Mouse (Mus musculus): Measurements from ENCODE around the gene Mrpl18. TPM values are rescaled to one million over a fixed set of nuclear protein-coding genes. Genes with fewer than 3 reads are reported as not detected.
A peak's percentile ranks its signal among the peaks of the same experiment; 100 is the strongest.
"Not testable (repeated sequence)": the region's sequence is repeated elsewhere in the genome, so short reads cannot be mapped to it uniquely, and the experiment has no call there.

The Mrpl18 gene
- total and polyA plus RNA-seq, 2 experiments from 2014 or later, result 45.7 to 104 TPM

DNA sequence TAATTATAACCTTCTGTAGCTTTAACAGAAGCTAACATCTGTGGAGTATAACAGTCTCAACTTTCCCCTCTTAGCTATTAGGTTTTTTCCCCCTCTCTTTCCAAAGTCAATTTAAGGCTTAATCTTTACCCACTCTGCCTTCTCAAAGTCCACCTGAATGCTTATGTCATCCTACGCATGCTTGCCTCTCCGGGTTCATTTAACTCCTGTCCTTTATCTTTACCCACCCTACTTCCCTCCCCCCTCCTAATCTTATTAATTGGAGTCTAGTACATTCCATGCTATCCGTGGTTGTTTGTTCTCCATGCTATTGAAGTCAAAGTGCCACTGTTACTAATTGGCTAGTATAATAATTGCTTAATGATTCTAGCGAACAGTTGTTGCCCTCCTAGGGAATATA, 19.6 kb upstream of the Mrpl18 start:
- DNase-seq (no peak), ATAC-seq (no peak)
- Histone ChIP-seq H3K4me3 (ENCODE audit: low read depth, low read length) (no peak overlapping the region), H3K36me3 (ENCODE audit: insufficient read depth) (no peaks in the 10 kb centered on the region), H3K9me3 (ENCODE audit: low read length) (no peaks in the 10 kb centered on the region), H3K9ac (no peak overlapping the region), H3K27me3 (ENCODE audit: insufficient read depth, low read length) (no peaks in the 10 kb centered on the region), H3K4me2 (ENCODE audit: low read depth) (no peak overlapping the region), H3K4me1 (ENCODE audit: insufficient read depth) (no peaks in the 10 kb centered on the region), H3K27ac (ENCODE audit: low read depth, low read length) (no peak overlapping the region)
- WGBS, result 14% methylated on average over 4 of the region's 4 CpGs
- TF ChIP-seq CTCF (IDR thresholded peaks at IDR 0.05; ENCODE audit: low read depth), result no peak

GRCm38 (mm10) chr17:12931576-12931975, 15.4 kb upstream of the Mrpl18 start:
- H3K27me3 ChIP-seq (ENCODE audit: insufficient read depth, low read length); H3K9ac ChIP-seq; DNase-seq; ATAC-seq; H3K9me3 ChIP-seq (ENCODE audit: low read length); H3K27ac ChIP-seq (ENCODE audit: low read depth, low read length); H3K36me3 ChIP-seq (ENCODE audit: insufficient read depth); H3K4me1 ChIP-seq (ENCODE audit: insufficient read depth); H3K4me2 ChIP-seq (ENCODE audit: low read depth); H3K4me3 ChIP-seq (ENCODE audit: low read depth, low read length): not testable (repeated sequence)
- 88% methylated on average over 5 of the region's 5 CpGs for WGBS

DNA sequence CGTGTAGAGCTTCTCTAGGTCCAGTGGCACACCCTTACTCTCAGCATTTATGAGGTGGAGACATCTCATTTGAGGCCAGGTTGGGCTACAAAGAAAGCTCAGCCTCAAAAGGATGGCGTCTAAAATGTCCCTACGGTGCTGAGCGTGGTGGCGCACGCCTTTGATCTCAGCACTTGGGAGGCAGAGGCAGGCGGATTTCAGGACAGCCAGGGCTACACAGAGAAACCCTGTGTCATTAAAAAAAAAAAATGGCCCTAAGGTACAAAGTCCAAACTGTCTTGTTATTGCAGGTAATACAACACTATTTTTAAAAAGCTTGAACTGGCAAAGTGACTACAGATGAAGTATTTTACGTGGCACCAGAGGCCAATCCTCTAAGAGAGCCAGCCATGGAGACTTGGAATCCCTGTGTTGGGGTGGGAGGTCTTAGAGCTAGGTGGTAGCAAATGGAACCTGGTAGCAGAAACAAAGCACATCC, 9.6 kb upstream of the Mrpl18 start:
- no peak for DNase-seq
- H3K4me2 ChIP-seq (ENCODE audit: low read depth), result no peak overlapping the region
- no peak for ATAC-seq
- TF ChIP-seq CTCF (IDR thresholded peaks at IDR 0.05; ENCODE audit: low read depth), result no peak
- H3K4me1 ChIP-seq (ENCODE audit: insufficient read depth), result no peaks in the 10 kb centered on the region
- no peak overlapping the region for H3K4me3 ChIP-seq (ENCODE audit: low read depth, low read length)
- 87% methylated on average over 8 of the region's 8 CpGs for WGBS
- no peak overlapping the region for H3K27ac ChIP-seq (ENCODE audit: low read depth, low read length)
- no peaks in the 10 kb centered on the region for H3K27me3 ChIP-seq (ENCODE audit: insufficient read depth, low read length)
- H3K9me3 ChIP-seq (ENCODE audit: low read length), result no peaks in the 10 kb centered on the region
- peaks cover 53% of the 10 kb centered on the region for H3K36me3 ChIP-seq (ENCODE audit: insufficient read depth)
- no peak overlapping the region for H3K9ac ChIP-seq

DNA sequence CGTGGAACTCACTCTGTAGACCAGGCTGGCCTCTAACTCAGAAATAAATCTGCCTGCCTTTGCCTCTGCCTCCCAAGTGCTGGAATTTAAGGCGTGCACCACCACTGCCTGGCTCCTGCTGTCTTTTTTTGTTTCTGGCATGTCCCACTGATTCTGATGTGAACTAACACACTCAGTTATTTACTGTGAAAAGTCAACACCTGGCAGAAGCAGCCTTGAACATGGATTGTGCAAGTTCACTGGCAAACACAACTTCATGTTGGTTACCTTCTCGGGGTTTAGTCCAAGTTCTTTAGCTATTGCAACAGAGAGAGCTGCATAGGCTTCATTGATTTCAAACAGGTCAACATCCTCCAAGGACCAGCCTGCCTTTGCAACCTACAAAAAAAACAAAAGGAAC, 8.9 kb upstream of the Mrpl18 start:
- no peaks in the 10 kb centered on the region for H3K27me3 ChIP-seq (ENCODE audit: insufficient read depth, low read length)
- no peak overlapping the region for H3K9ac ChIP-seq
- H3K4me3 ChIP-seq (ENCODE audit: low read depth, low read length), result no peak overlapping the region
- ATAC-seq (no peak), DNase-seq (no peak)
- H3K4me1 ChIP-seq (ENCODE audit: insufficient read depth), result no peaks in the 10 kb centered on the region
- no peak for TF ChIP-seq CTCF (IDR thresholded peaks at IDR 0.05; ENCODE audit: low read depth)
- H3K27ac ChIP-seq (ENCODE audit: low read depth, low read length), result no peak overlapping the region
- WGBS, result 93% methylated on average over 3 of the region's 3 CpGs
- H3K4me2 ChIP-seq (ENCODE audit: low read depth), result no peak overlapping the region
- H3K9me3 ChIP-seq (ENCODE audit: low read length), result no peaks in the 10 kb centered on the region
- peaks cover 60% of the 10 kb centered on the region for H3K36me3 ChIP-seq (ENCODE audit: insufficient read depth)

DNA sequence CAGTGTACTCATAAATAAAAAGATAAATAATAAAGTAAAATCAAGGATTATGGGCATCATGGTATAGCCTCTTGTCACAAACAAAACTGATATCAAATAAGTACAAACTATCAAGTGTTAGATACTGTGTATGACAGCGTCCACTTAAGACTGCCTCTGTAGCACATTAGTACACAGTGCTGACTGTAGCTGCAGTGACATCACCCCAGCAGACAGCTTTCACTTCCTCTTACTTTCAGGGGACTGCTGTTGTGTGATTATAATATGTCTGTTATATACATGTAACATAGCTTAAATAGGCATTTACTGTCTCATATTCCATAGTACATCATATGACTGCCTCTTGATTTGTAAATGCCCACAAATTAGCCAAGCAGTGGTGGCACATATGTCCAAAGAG, 4.9 kb upstream of the Mrpl18 start:
- ATAC-seq, result no peak
- 88% methylated on average over 1 of the region's 1 CpGs for WGBS

DNA sequence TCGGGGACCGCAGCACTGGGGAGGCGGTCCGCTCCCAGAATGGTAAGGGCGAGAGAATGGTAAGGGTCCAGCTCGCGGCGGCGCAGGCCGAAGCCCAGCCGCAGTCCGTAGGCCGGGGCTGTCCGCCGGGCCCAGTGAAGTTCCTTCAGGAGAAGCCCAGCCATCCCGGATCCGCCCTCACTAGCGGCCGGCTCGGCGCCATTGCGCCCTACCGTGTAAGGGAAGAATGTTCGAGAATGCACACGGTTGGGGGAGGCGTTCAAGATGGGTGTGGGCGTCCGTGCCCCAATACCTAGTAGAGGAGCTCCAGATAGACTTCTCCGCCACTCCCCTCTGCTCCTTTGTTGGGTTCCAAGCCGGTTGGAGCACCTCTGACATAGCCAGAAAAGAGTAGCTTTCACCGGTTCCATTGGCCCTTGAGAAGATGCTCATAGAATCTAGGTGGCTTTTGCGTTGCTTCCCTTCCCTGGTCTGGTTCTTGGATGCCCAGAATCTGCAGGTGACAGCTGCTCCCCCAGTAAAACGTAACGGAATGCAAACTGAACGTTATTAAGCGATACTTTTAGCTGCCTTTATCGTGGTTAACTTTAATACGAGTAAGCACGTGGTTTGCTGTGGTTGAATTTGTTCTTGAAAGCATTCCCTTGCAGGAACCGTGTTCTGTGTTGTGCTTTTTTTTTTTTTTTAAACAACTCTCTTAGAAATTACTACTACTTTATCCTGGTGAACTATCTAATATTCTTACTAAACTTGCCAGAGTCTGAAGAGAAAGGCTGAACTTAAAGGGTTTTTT, 639 bp upstream of the Mrpl18 start:
- peak overlapping the region; percentile 91 for H3K27ac ChIP-seq (ENCODE audit: low read depth, low read length)
- peak overlapping the region; percentile 53 for H3K4me2 ChIP-seq (ENCODE audit: low read depth)
- H3K4me1 ChIP-seq (ENCODE audit: insufficient read depth), result 0 out of 2 replicates have a peak, but pooled peaks cover 4% of the 10 kb centered on the region
- TF ChIP-seq CTCF (IDR thresholded peaks at IDR 0.05; ENCODE audit: low read depth), result no peak
- peak overlapping the region; percentile 99 for H3K9ac ChIP-seq
- H3K27me3 ChIP-seq (ENCODE audit: insufficient read depth, low read length), result no peaks in the 10 kb centered on the region
- ATAC-seq, result peak; percentile 34
- peak overlapping the region; percentile 70 for H3K4me3 ChIP-seq (ENCODE audit: low read depth, low read length)
- H3K36me3 ChIP-seq (ENCODE audit: insufficient read depth), result peaks cover 51% of the 10 kb centered on the region
- WGBS, result 1% methylated on average over 40 of the region's 40 CpGs
- no peak for DNase-seq
- H3K9me3 ChIP-seq (ENCODE audit: low read length), result no peaks in the 10 kb centered on the region

More for the DNA sequence above, 4.9 kb upstream of the Mrpl18 start:
- no peaks in the 10 kb centered on the region for H3K9me3 ChIP-seq (ENCODE audit: low read length)
- H3K4me3 ChIP-seq (ENCODE audit: low read depth, low read length), result no peak overlapping the region
- H3K4me1 ChIP-seq (ENCODE audit: insufficient read depth), result 0 out of 2 replicates have a peak, but pooled peaks cover 4% of the 10 kb centered on the region
- H3K9ac ChIP-seq, result no peak overlapping the region
- H3K36me3 ChIP-seq (ENCODE audit: insufficient read depth), result peaks cover 66% of the 10 kb centered on the region
- no peak overlapping the region for H3K4me2 ChIP-seq (ENCODE audit: low read depth)
- DNase-seq, result no peak
- TF ChIP-seq CTCF (IDR thresholded peaks at IDR 0.05; ENCODE audit: low read depth), result no peak
- H3K27ac ChIP-seq (ENCODE audit: low read depth, low read length), result no peak overlapping the region
- no peaks in the 10 kb centered on the region for H3K27me3 ChIP-seq (ENCODE audit: insufficient read depth, low read length)

DNA sequence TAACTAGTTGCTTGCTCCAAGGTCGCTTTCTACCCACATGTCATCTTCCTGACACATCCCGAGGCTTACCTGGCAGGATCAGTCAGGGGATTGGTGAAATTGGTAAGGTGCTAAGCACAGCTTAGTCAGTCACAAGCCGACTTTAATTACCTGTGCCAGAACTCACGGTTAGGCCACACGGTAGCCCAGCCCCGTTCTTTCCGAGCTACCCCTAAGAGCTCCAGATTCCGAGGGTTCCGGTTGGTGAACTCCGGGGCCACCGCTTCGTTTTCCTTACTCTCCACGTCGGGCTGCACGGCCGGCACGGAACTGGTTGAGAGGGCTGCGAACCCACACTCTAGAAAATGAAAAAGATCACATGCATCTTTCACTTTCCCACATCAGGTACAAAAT, 661 bp downstream of the Mrpl18 start, which contains the start of gene Tcp1:
TSS of gene Tcp1 (plus strand) at position 214 of the 393 bp plus-strand sequence.
- no peak for ATAC-seq
- Histone ChIP-seq H3K4me1 (ENCODE audit: insufficient read depth) (0 out of 2 replicates have a peak, but pooled peaks cover 4% of the 10 kb centered on the region), H3K27me3 (ENCODE audit: insufficient read depth, low read length) (no peaks in the 10 kb centered on the region), H3K27ac (ENCODE audit: low read depth, low read length) (peak within 1 kb of the TSS; percentile 91), H3K9me3 (ENCODE audit: low read length) (no peaks in the 10 kb centered on the region), H3K9ac (peak within 1 kb of the TSS; percentile 99), H3K4me2 (ENCODE audit: low read depth) (peak within 1 kb of the TSS; percentile 62), H3K4me3 (ENCODE audit: low read depth, low read length) (peak within 1 kb of the TSS; percentile 70), H3K36me3 (ENCODE audit: insufficient read depth) (peaks cover 49% of the 10 kb centered on the region)
- peak; percentile 10 for DNase-seq
- TF ChIP-seq CTCF (IDR thresholded peaks at IDR 0.05; ENCODE audit: low read depth), result no peak
- WGBS, result 2% methylated on average over 18 of the region's 18 CpGs

Data from forebrain, postnatal 0 days (tissue).